Mouse (Mus musculus): ENCODE data around the gene Trmt2a. TPM values are rescaled to one million over a fixed set of nuclear protein-coding genes. Genes with fewer than 3 reads are reported as not detected.
"Not testable (repeated sequence)": the region's sequence is repeated elsewhere in the genome, so short reads cannot be mapped to it uniquely, and the experiment has no call there.

Gene Trmt2a
- polyA plus RNA-seq, 1 experiment = 56.2 TPM

- Histone ChIP-seq H3K4me3 (ENCODE audit: extremely low read depth, insufficient read depth, insufficient read length) (peak overlapping the region; percentile 77), H3K4me1 (ENCODE audit: control insufficient read depth, insufficient read depth, insufficient read length) (peaks cover 7% of the 10 kb centered on the region), H3K27me3 (ENCODE audit: control insufficient read depth, insufficient read depth, low read length) (no peaks in the 10 kb centered on the region), H3K36me3 (ENCODE audit: control insufficient read depth, insufficient read depth, low read length) (peaks cover 13% of the 10 kb centered on the region), H3K27ac (ENCODE audit: insufficient read depth, low read length) (no peak overlapping the region)
- DNase-seq (ENCODE audit: low read depth in 1 of 2, low spot score in 2 of 2) = no peak
- TF ChIP-seq CTCF (IDR thresholded peaks at IDR 0.05; ENCODE audit: extremely low read depth, insufficient read depth, insufficient read length, insufficient replicate concordance) = no peak
- TF ChIP-seq POLR2A (IDR thresholded peaks at IDR 0.05; ENCODE audit: low read depth, low read length) = no peak
- 6% methylated on average over 4 of the region's 4 CpGs for WGBS
Measured at GRCm38 (mm10) chr16:18288166-18288565, 39.7 kb downstream of the Trmt2a start.

- Histone ChIP-seq H3K4me1 (ENCODE audit: control insufficient read depth, insufficient read depth, insufficient read length) (peaks cover 7% of the 10 kb centered on the region), H3K27ac (ENCODE audit: insufficient read depth, low read length) (peak overlapping the region; percentile 93), H3K27me3 (ENCODE audit: control insufficient read depth, insufficient read depth, low read length) (no peaks in the 10 kb centered on the region), H3K4me3 (ENCODE audit: extremely low read depth, insufficient read depth, insufficient read length) (peak overlapping the region; percentile 77), H3K36me3 (ENCODE audit: control insufficient read depth, insufficient read depth, low read length) (peaks cover 8% of the 10 kb centered on the region)
- WGBS = under 1% methylated on average over 30 of the region's 31 CpGs
- no peak for DNase-seq (ENCODE audit: low read depth in 1 of 2, low spot score in 2 of 2)
- TF ChIP-seq CTCF (IDR thresholded peaks at IDR 0.05; ENCODE audit: extremely low read depth, insufficient read depth, insufficient read length, insufficient replicate concordance) (no peak), POLR2A (IDR thresholded peaks at IDR 0.05; ENCODE audit: low read depth, low read length) (no peak)
Measured at GRCm38 (mm10) chr16:18288581-18289061, 40.1 kb downstream of the Trmt2a start.

- DNase-seq (ENCODE audit: low read depth in 1 of 2, low spot score in 2 of 2) = peak; percentile 89 to 98
- under 1% methylated on average over 69 of the region's 71 CpGs for WGBS
- H3K27me3 ChIP-seq (ENCODE audit: control insufficient read depth, insufficient read depth, low read length) = no peaks in the 10 kb centered on the region
- H3K27ac ChIP-seq (ENCODE audit: insufficient read depth, low read length) = peak within 1 kb of the TSS; percentile 93
- H3K4me3 ChIP-seq (ENCODE audit: extremely low read depth, insufficient read depth, insufficient read length) = peak within 1 kb of the TSS; percentile 77
- peaks cover 3% of the 10 kb centered on the region for H3K36me3 ChIP-seq (ENCODE audit: control insufficient read depth, insufficient read depth, low read length)
- no peak for TF ChIP-seq CTCF (IDR thresholded peaks at IDR 0.05; ENCODE audit: extremely low read depth, insufficient read depth, insufficient read length, insufficient replicate concordance)
- TF ChIP-seq POLR2A (IDR thresholded peaks at IDR 0.05; ENCODE audit: low read depth, low read length) = peak; percentile 9; the same call in 1 of the 2 replicates
- peaks cover 7% of the 10 kb centered on the region for H3K4me1 ChIP-seq (ENCODE audit: control insufficient read depth, insufficient read depth, insufficient read length)
Measured at GRCm38 (mm10) chr16:18289067-18289588, 40.6 kb downstream of the Trmt2a start, which contains the start of gene Dgcr8. Gene Dgcr8, minus strand, starts transcription at chr16:18289246.

- peak overlapping the region; percentile 58 for H3K4me3 ChIP-seq (ENCODE audit: extremely low read depth, insufficient read depth, insufficient read length)
- 2% methylated on average over 10 of the region's 10 CpGs for WGBS
- H3K27me3 ChIP-seq (ENCODE audit: control insufficient read depth, insufficient read depth, low read length); H3K4me1 ChIP-seq (ENCODE audit: control insufficient read depth, insufficient read depth, insufficient read length); DNase-seq (ENCODE audit: low read depth in 1 of 2, low spot score in 2 of 2); H3K36me3 ChIP-seq (ENCODE audit: control insufficient read depth, insufficient read depth, low read length): not testable (repeated sequence)
- peak overlapping the region; percentile 65 for H3K27ac ChIP-seq (ENCODE audit: insufficient read depth, low read length)
Measured at GRCm38 (mm10) chr16:18289614-18290013, 41.1 kb downstream of the Trmt2a start.

Other genes starting within 250 kb of the Trmt2a start
- gene Dgcr6, start 195.8 kb upstream of the Trmt2a start, polyA plus RNA-seq (2012; rRNA removed) = 17.6 and 20.3 TPM in 2 replicates
- 11.3 and 13.1 TPM in 2 replicates for gene Prodh, start 158.5 kb upstream of the Trmt2a start, polyA plus RNA-seq (2012; rRNA removed)
- 10.2 and 10.9 TPM in 2 replicates for gene Rtn4r, start 121.0 kb upstream of the Trmt2a start, polyA plus RNA-seq (2012; rRNA removed)
- gene Ccdc188, start 30.8 kb upstream of the Trmt2a start, polyA plus RNA-seq (2012; rRNA removed) = not detected in 2 replicates
- gene Zdhhc8, start 13.5 kb upstream of the Trmt2a start, polyA plus RNA-seq (2012; rRNA removed) = 52.3 and 72.4 TPM in 2 replicates
- 51.8 and 53.6 TPM in 2 replicates for gene Ranbp1, start 53 bp downstream of the Trmt2a start, polyA plus RNA-seq (2012; rRNA removed)
- not detected in 2 replicates for gene Gm49776, start 9.6 kb downstream of the Trmt2a start, polyA plus RNA-seq (2012; rRNA removed)
- gene Dgcr8, start 40.6 kb downstream of the Trmt2a start, polyA plus RNA-seq (2012; rRNA removed) = 20.4 and 21.9 TPM in 2 replicates
- gene Tango2, start 99.4 kb downstream of the Trmt2a start, polyA plus RNA-seq (2012; rRNA removed) = 29.4 and 31.1 TPM in 2 replicates
- 55.9 and 57.1 TPM in 2 replicates for gene Arvcf, start 99.5 kb downstream of the Trmt2a start, polyA plus RNA-seq (2012; rRNA removed)
- gene Txnrd2, start 177.7 kb downstream of the Trmt2a start, polyA plus RNA-seq (2012; rRNA removed) = 22.3 and 29.0 TPM in 2 replicates
- 64.7 and 87.1 TPM in 2 replicates for gene Comt, start 178.2 kb downstream of the Trmt2a start, polyA plus RNA-seq (2012; rRNA removed)